Mouse (Mus musculus) forebrain, embryonic 14.5 days (tissue): ENCODE measurements at regions not wholly inside any gene's neighbourhood (a gene's known extent, or its start where the extent isn't known, plus 50 kb on each side); places are given as distances from the start of the nearest gene placed in this dataset.
"Not testable (repeated sequence)": the region's sequence is repeated elsewhere in the genome, so short reads cannot be mapped to it uniquely, and the experiment has no call there.

Experiments used
- ATAC-seq: fragments of 200-750 bp; cut with Nextera tagmentation; 2 replicates; pipeline ENCODE4 v1.8.0; 2017; ENCODE audit warnings: mild to moderate bottlenecking, moderate library complexity
- DNase-seq: peaks from one replicate; pipeline ENCODE4 v3.0.0-alpha.2; 2015; ENCODE audit warnings: low spot score
- H3K27ac ChIP-seq: fragments of 300-500 bp; sonication (generic); 2 replicates; pipeline ENCODE4 v1.5.1; 2014; ENCODE audit warnings: low read depth, mild to moderate bottlenecking, control low read depth, low read length, moderate library complexity
- H3K27me3 ChIP-seq: fragments of 300-500 bp; sonication (generic); replicated peaks from 2 replicates; pipeline ENCODE4 v1.6.1; 2014; ENCODE audit warnings: low read length, control low read depth, mixed read lengths; ENCODE audit not compliant: control insufficient read depth, insufficient read depth
- H3K36me3 ChIP-seq: fragments of 300-500 bp; sonication (generic); 2 replicates; pipeline ENCODE4 v1.6.1; 2014; ENCODE audit warnings: low read length, control low read depth; ENCODE audit not compliant: control insufficient read depth, insufficient read depth
- H3K4me1 ChIP-seq: fragments of 300-500 bp; sonication (generic); 2 replicates; pipeline ENCODE4 v1.6.1; 2014; ENCODE audit warnings: antibody characterized with exemption, low read length, control low read depth; ENCODE audit not compliant: control insufficient read depth, insufficient read depth
- H3K4me2 ChIP-seq: fragments of 300-500 bp; sonication (generic); 2 replicates; pipeline ENCODE4 v1.6.1; 2014; ENCODE audit warnings: mild to moderate bottlenecking, control low read depth, low read length
- H3K4me3 ChIP-seq: fragments of 300-500 bp; sonication (generic); 2 replicates; pipeline ENCODE4 v1.5.1; 2014; ENCODE audit warnings: low read depth, low read length, control low read depth
- H3K9ac ChIP-seq: fragments of 300-500 bp; sonication (generic); 2 replicates; pipeline ENCODE4 v1.6.1; 2014; ENCODE audit warnings: mild to moderate bottlenecking, low read length, control low read depth, moderate library complexity
- H3K9me3 ChIP-seq: fragments of 300-500 bp; sonication (generic); replicated peaks from 2 replicates; pipeline ENCODE4 v1.6.1; 2016; ENCODE audit warnings: low read length, control low read depth, mixed read lengths; ENCODE audit not compliant: control insufficient read depth
- WGBS: fragments of 180-500 bp; shearing (Covaris S2); extraction: QIAGEN DNeasy Blood & Tissue Kit; methylation state at CpG from one replicate; pipeline ENCODE4 v1.1.7; 2014; 5-methylcytosine and 5-hydroxymethylcytosine counted together

GRCm38 (mm10) chr8:126126041-126126440 lies 131.1 kb downstream of the Kcnk1 start:
- Histone ChIP-seq H3K9me3 (no peaks in the 10 kb centered on the region), H3K27ac (no peak overlapping the region), H3K36me3 (no peaks in the 10 kb centered on the region), H3K9ac (no peak overlapping the region), H3K4me3 (no peak overlapping the region), H3K27me3 (no peaks in the 10 kb centered on the region), H3K4me1 (peaks cover 6% of the 10 kb centered on the region; the same call in 1 of the 2 replicates), H3K4me2 (no peak overlapping the region)
- ATAC-seq (no peak), DNase-seq (peak; percentile 71)
- 26% methylated on average over 6 of the region's 6 CpGs for WGBS

- no peak overlapping the region for H3K27ac ChIP-seq
- no peak for ATAC-seq
- no peaks in the 10 kb centered on the region for H3K9me3 ChIP-seq
- H3K4me3 ChIP-seq, result no peak overlapping the region
- H3K9ac ChIP-seq, result no peak overlapping the region
- no peak for DNase-seq
- no peaks in the 10 kb centered on the region for H3K27me3 ChIP-seq
- H3K4me2 ChIP-seq, result no peak overlapping the region
- H3K36me3 ChIP-seq, result no peaks in the 10 kb centered on the region
- 78% methylated on average over 4 of the region's 4 CpGs for WGBS
- no peaks in the 10 kb centered on the region for H3K4me1 ChIP-seq
Observed at GRCm38 (mm10) chr8:126132076-126132475, 137.1 kb downstream of the Kcnk1 start.

- H3K27me3 ChIP-seq, H3K9ac ChIP-seq, H3K4me2 ChIP-seq, ATAC-seq, H3K36me3 ChIP-seq, H3K4me1 ChIP-seq, DNase-seq, H3K4me3 ChIP-seq, H3K27ac ChIP-seq, H3K9me3 ChIP-seq: not testable (repeated sequence)
- WGBS, result 97% methylated on average over 4 of the region's 4 CpGs
Observed at GRCm38 (mm10) chr8:126132918-126133317, 137.9 kb downstream of the Kcnk1 start.

GRCm38 (mm10) chr8:126135100-126135499 lies 140.1 kb downstream of the Kcnk1 start:
- no peak overlapping the region for H3K9ac ChIP-seq
- H3K4me1 ChIP-seq, result peaks cover 6% of the 10 kb centered on the region; the same call in 1 of the 2 replicates
- no peaks in the 10 kb centered on the region for H3K9me3 ChIP-seq
- 78% methylated on average over 10 of the region's 10 CpGs for WGBS
- H3K27me3 ChIP-seq, result peaks cover 23% of the 10 kb centered on the region
- no peak overlapping the region for H3K4me2 ChIP-seq
- no peaks in the 10 kb centered on the region for H3K36me3 ChIP-seq
- H3K4me3 ChIP-seq, result no peak overlapping the region
- H3K27ac ChIP-seq, result no peak overlapping the region
- DNase-seq, result no peak
- no peak for ATAC-seq

- Histone ChIP-seq H3K36me3 (no peaks in the 10 kb centered on the region), H3K4me3 (no peak overlapping the region), H3K4me1 (peaks cover 6% of the 10 kb centered on the region; the same call in 1 of the 2 replicates), H3K27ac (no peak overlapping the region), H3K27me3 (peaks cover 25% of the 10 kb centered on the region), H3K4me2 (no peak overlapping the region), H3K9me3 (no peaks in the 10 kb centered on the region), H3K9ac (no peak overlapping the region)
- no peak for DNase-seq
- ATAC-seq, result no peak
- WGBS, result 89% methylated on average over 3 of the region's 3 CpGs
Observed at GRCm38 (mm10) chr8:126135573-126135972, 140.6 kb downstream of the Kcnk1 start.

- H3K4me2 ChIP-seq, result no peak overlapping the region
- no peaks in the 10 kb centered on the region for H3K9me3 ChIP-seq
- peaks cover 6% of the 10 kb centered on the region; the same call in 1 of the 2 replicates for H3K4me1 ChIP-seq
- no peak for ATAC-seq
- H3K4me3 ChIP-seq, result no peak overlapping the region
- H3K27ac ChIP-seq, result no peak overlapping the region
- 86% methylated on average over 3 of the region's 3 CpGs for WGBS
- H3K27me3 ChIP-seq, result peaks cover 25% of the 10 kb centered on the region
- no peaks in the 10 kb centered on the region for H3K36me3 ChIP-seq
- H3K9ac ChIP-seq, result no peak overlapping the region
- no peak for DNase-seq
Observed at GRCm38 (mm10) chr8:126136946-126137345, 142.0 kb downstream of the Kcnk1 start.

GRCm38 (mm10) chr8:126137452-126137851 lies 142.5 kb downstream of the Kcnk1 start:
- no peak overlapping the region for H3K9ac ChIP-seq
- no peak overlapping the region for H3K4me3 ChIP-seq
- H3K4me1 ChIP-seq, result peaks cover 6% of the 10 kb centered on the region; the same call in 1 of the 2 replicates
- no peak overlapping the region for H3K27ac ChIP-seq
- H3K27me3 ChIP-seq, result peaks cover 25% of the 10 kb centered on the region
- no peaks in the 10 kb centered on the region for H3K36me3 ChIP-seq
- 51% methylated on average over 4 of the region's 4 CpGs for WGBS
- no peaks in the 10 kb centered on the region for H3K9me3 ChIP-seq
- ATAC-seq (no peak), DNase-seq (no peak)
- no peak overlapping the region for H3K4me2 ChIP-seq

- H3K4me2 ChIP-seq, result peak overlapping the region; percentile 90
- under 1% methylated on average over 85 of the region's 95 CpGs for WGBS
- no peaks in the 10 kb centered on the region for H3K36me3 ChIP-seq
- H3K4me1 ChIP-seq, result peaks cover 6% of the 10 kb centered on the region; the same call in 1 of the 2 replicates
- H3K9me3 ChIP-seq, result no peaks in the 10 kb centered on the region
- DNase-seq (peak; percentile 35), ATAC-seq (peak; percentile 50; the same call in 1 of the 2 replicates)
- peak overlapping the region; percentile 61 for H3K9ac ChIP-seq
- H3K27ac ChIP-seq, result no peak overlapping the region
- H3K27me3 ChIP-seq, result peaks cover 25% of the 10 kb centered on the region
- peak overlapping the region; percentile 50 for H3K4me3 ChIP-seq
Observed at GRCm38 (mm10) chr8:126138645-126139545, 143.9 kb downstream of the Kcnk1 start.

- Histone ChIP-seq H3K9ac (no peak overlapping the region; the same call in 1 of the 2 replicates), H3K9me3 (no peaks in the 10 kb centered on the region), H3K4me1 (peaks cover 6% of the 10 kb centered on the region; the same call in 1 of the 2 replicates), H3K36me3 (no peaks in the 10 kb centered on the region), H3K27me3 (peaks cover 25% of the 10 kb centered on the region), H3K4me2 (peak overlapping the region; percentile 90), H3K27ac (no peak overlapping the region), H3K4me3 (peak overlapping the region; percentile 50)
- WGBS, result 16% methylated on average over 11 of the region's 11 CpGs
- DNase-seq (no peak), ATAC-seq (no peak)
Observed at GRCm38 (mm10) chr8:126139546-126139870, 144.5 kb downstream of the Kcnk1 start.
